Mouse (Mus musculus): ENCODE data around the gene Palld.

GRCm38 (mm10) chr8:61797391-61797947 is 105.0 kb downstream of the Palld start:
- TF ChIP-seq CTCF (IDR thresholded peaks at IDR 0.05; ENCODE audit: extremely low read depth, insufficient read length, insufficient replicate concordance, low read depth, low read length) (no peak), POLR2A (IDR thresholded peaks at IDR 0.05; ENCODE audit: low read depth, low read length) (no peak)

Data from small intestine, adult 2 months (tissue).